Mouse (Mus musculus) cerebellum, postnatal 36 days (tissue): ENCODE measurements around the gene Traf3.

ENCODE experiments used
- DNase-seq, 2 experiments: peaks; one replicate each; pipeline ENCODE4 v3.0.0; 2021 to 2022; ENCODE audit warnings: mixed read lengths in 2 of 2

The Traf3 gene

GRCm38 (mm10) chr12:111203945-111204344 lies 37.8 kb downstream of the Traf3 start:
- DNase-seq: no peak

GRCm38 (mm10) chr12:111207641-111208040 lies 41.5 kb downstream of the Traf3 start:
- DNase-seq: no peak

DNA sequence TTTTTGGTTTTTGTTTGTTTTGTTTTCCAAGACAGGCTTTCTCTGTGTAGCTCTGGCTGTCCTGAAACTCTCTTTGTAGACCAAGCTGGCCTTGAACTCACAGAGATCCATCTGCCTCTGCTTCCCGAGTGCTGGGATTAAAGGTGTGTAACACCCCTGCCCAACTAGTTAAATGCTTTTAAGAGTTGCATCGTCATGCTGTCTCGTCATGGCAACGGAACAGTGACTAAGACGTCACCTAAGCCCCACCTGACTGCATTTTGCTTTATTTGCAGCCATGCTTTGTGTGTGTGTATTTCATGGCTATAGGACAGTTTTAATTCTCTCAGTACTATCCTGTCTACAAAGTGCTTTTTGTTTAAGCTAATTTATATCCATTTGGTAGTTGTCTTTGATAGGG lies 45.6 kb downstream of the Traf3 start:
- no peak for DNase-seq

GRCm38 (mm10) chr12:111218867-111219266 lies 52.7 kb downstream of the Traf3 start:
- DNase-seq: no peak

DNA sequence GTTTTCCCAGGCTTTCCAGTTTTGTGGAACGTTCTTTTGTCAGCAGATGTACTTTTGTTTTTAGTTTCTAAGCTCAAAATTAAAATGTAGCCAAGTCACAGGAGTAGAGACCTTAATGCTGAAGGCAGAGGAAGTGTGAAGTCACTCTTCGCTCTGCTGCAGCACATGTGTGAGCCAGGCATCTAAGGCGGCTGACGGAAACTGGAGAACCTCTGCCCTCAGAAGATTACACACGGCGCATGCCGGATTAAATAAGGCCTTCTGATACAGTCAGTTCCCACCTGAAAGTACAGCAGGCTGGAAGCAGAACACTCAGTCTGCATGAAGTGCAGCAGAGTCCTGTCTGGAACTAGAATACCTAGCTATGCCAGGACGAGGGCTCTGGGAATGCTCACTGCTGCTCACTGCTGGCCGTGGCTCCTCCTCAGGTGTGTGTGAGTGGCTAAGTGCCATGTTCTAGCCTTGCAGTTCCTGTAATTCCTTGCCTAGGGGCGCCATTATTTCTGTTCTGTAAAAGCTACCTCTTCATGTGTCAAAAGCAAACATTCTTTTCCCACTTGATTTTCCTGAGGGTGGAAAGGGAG lies 59.1 kb downstream of the Traf3 start:
- DNase-seq: no peak

- no peak for DNase-seq
These were observed 61.2 kb downstream of the Traf3 start for GRCm38 (mm10) chr12:111227410-111227809.

DNA sequence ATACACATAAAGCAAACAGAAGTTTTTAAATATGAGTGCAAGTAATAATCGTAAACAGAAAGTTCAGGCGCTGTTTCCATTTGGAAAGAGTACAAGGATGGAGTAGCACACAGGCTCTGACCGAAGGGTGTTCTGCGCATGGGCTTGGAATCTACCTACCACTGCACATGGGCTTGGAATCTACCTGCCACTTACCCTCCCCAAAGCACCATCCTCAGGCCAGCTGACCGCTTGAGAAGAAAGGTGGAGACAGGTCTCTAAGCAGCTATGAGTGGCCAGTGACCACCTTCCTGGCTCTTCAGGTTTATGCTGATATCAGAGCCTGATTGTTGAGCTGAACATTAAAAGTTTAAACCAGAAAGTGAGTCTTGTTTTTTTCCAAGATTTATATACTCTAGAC lies 62.3 kb downstream of the Traf3 start:
- DNase-seq: no peak

GRCm38 (mm10) chr12:111230793-111231192 lies 64.6 kb downstream of the Traf3 start:
- DNase-seq: no peak

DNA sequence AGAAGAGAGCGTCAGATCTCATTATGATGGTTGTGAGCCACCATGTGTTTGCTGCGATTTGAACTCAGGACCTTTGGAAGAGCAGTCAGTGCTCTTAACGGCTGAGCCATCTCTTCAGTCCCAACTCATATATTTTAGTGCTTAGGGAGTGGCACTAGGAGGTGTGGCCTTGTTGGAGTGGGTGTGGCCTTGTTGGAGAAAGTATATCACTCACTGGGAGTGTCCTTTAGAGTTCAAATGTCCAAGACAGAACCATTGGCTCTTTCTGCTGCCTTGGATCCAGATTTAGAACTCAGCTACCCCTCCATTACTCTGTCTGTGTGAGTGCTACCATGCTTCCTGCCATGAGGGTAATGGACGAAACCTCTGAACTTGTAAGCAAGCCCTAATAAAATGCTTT lies 67.6 kb downstream of the Traf3 start:
- no peak for DNase-seq

DNA sequence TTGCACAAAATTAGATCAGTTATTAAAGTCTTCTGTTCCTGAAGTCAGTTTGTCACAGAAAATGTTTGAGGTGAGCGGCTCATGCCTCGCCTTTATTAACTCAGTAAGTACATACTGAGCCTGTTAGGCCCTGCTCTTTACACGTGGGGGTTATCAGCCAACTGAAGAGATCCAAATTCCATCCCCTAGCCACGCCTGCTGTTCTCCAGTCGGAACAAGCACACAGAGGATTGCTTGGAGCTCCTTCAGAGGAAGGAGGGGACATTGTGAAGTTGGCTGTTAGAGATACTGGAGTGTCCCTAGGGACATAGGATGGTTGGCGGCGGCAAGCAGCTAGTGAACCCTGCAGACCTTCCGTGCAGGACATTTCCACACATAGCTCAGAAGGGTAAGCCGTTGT lies 68.2 kb downstream of the Traf3 start:
- DNase-seq: no peak

DNA sequence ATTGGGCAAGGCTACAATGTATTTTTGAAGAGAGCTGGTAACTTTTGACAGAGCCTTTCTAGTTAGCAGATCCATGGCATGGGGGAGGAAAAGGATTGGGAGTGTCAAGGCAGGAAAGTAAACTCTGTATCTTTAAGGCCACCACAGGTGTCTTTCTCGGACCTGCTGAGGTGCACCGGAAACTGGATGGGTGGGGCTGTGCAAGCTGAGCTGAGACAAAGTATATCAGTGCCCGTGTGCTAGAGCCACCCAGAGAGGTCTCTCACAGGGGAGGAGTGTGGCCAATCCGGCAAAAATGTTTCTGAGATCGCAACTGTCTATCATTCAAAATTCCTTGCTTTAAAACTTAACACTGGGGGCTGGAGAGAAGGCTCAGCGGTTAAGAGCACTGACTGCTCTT lies 69.5 kb downstream of the Traf3 start:
- DNase-seq: no peak

- no peak for DNase-seq
These were observed 71.5 kb downstream of the Traf3 start for GRCm38 (mm10) chr12:111237611-111238188.

- DNase-seq: no peak
These were observed 72.2 kb downstream of the Traf3 start for GRCm38 (mm10) chr12:111238345-111238744.

DNA sequence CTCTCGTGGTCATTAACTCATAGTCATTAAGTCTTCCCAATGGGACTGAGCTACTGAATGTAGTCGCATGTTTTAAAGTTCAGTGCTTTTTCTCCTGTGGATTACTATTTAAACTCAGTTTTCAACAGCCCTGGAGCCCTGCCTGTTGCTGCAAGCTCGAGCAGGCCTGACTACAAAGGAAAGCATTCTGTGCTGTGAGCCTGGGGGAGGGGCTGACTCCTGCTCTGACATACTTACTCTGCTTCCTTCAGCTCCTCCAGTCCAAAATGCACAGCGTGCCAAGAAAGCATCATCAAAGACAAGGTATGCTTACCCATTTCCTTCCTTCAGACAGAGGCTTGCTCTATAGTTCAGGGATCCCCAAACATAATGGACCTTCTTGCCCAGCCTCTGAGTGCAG lies 72.6 kb downstream of the Traf3 start:
- no peak for DNase-seq

DNA sequence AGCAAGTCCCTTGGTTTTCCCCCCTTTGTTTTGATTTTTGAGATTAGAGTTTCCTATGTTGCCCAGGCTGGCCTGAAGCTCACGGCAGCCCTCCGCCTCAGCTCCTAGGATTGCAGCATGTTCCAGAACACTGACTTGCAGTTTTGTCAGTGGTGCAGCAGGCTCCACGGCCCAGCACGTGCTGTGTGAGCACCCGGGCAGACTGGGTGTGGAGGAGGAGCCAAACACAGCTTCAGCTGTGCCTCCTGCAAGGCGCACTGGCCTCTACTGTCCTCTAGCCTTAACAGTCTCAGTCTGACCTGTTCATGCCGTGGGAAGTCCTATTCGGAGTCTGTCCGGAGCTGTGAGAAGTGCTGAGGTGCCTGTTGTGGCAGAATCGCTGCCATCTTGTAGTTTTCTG lies 73.8 kb downstream of the Traf3 start:
- no peak for DNase-seq

- peak; percentile 94 to 97 for DNase-seq
These were observed 75.7 kb downstream of the Traf3 start for GRCm38 (mm10) chr12:111241916-111242315.

DNA sequence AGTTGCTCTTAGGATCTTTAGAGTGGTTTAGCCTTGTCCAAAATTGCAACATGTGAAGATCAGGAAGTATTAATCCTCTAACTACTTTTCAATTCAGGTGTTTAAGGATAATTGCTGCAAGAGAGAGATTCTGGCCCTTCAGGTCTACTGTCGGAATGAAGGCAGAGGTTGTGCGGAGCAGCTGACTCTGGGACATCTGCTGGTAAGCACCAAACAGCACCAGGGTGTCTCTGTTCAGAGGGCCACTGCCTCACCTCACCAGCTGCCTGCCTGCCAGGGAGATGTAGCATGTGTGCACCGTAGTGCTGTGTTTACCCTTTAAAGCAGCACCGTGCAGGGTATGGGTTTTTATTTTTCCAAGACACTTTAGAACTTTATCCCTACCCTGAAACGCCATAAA lies 76.2 kb downstream of the Traf3 start:
- no peak for DNase-seq

DNA sequence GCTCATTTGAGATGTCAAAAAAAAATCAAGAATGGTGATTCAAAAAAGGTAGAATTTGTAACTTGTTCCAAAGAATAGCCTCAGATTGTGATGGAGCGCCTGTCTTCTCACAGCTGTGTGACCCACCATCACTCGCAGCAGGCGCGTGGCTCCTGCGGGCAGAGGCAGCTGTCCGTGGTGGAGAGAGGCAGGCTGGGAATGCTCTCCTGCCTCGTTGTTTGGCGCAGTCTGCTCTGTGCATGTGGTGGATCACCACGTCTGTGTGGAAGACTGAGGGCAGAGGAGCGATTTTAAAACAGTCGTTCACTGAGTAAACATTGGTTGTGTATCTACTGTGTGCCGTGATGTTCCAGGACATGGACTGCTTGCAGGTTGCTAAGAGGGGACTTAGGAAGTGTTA lies 77.6 kb downstream of the Traf3 start:
- no peak for DNase-seq

- DNase-seq: no peak
These were observed 78.9 kb downstream of the Traf3 start for GRCm38 (mm10) chr12:111245070-111245469.

- DNase-seq: no peak
These were observed 80.8 kb downstream of the Traf3 start for GRCm38 (mm10) chr12:111246808-111247464.

DNA sequence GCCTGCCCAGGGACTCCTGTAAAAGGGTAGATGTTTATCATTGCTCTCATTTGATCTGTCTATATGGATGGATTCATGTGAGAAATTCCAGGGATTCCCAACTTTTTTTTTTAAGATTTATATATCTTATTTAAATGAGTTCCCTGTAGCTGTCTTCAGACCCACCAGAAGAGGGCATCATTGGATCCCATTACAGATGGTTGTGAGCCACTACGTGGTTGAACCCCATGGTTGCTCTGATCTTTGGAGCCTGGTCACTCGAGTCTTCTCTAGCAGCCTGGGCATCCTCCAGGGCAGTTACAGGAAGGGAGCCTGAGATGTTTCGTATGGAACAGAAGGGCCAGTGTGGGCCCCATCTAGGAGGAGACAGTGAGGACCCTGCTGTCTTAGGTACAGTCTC lies 82.9 kb downstream of the Traf3 start:
- DNase-seq: no peak

DNA sequence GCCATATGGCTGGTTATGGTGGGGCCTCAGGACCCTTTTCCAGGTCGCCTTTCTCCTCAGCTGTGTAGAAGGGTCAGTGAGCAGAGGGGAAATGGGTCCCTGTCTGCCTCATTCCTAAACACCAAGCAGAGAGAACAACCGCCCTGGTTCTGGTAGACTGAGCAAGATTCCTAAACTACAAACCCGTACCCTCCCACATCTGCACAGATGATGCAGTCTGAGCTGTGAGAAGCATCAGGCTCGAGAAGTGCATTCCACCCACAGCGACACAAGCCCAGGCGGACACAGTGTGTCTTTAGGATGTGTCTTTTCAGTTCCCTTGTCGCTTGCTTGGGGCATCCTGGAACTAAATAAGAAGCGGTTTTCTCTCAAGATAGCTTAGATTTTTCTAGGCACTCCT lies 83.9 kb downstream of the Traf3 start:
- DNase-seq: no peak

DNA sequence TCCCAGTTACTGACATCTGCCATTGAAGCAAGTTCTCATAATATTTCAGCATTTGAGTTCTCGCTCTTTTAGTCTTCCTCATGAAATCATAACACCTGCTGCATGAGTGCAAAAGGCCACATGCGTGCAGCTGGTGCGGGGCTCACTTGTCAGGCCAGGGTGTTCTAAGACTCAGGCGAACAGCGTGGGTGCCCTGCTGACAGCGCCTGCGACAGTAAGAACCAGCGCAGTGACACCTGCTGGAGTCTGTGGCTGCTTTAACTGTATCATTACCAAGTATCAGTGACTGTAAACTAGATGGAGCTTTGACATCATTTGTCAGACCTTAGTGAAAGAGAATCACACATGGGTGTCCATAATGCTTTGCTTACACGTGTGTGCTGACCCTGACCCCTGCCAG lies 85.1 kb downstream of the Traf3 start:
- DNase-seq: no peak

DNA sequence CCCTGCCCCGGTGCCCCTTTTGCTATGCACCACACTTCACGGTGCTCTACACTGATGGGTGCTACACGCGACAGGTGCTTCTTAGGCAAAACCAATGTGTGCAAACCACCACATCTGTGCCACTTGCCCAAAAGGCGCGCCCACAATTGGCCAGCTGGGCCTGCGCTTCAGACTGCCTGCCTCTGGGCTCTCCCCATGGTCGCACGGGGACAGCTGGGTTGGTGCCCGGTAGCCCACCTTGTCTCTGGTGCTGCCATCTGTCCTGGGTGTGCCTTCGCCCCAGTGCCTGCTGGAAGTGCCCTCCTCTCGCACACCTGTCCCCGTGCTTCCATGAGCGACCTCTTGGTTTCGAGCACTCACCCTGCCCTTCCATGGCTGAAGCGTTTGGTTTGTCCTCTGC lies 97.5 kb downstream of the Traf3 start:
- no peak for DNase-seq

- no peak for DNase-seq
These were observed 99.0 kb downstream of the Traf3 start for GRCm38 (mm10) chr12:111265212-111265611.
